Mouse (Mus musculus): ENCODE data around the gene Ilvbl. TPM values are rescaled to one million over a fixed set of nuclear protein-coding genes. Genes with fewer than 3 reads are reported as not detected.

Gene Ilvbl
- polyA plus RNA-seq, 1 experiment from 2014 or later: 69.9 TPM

DNA sequence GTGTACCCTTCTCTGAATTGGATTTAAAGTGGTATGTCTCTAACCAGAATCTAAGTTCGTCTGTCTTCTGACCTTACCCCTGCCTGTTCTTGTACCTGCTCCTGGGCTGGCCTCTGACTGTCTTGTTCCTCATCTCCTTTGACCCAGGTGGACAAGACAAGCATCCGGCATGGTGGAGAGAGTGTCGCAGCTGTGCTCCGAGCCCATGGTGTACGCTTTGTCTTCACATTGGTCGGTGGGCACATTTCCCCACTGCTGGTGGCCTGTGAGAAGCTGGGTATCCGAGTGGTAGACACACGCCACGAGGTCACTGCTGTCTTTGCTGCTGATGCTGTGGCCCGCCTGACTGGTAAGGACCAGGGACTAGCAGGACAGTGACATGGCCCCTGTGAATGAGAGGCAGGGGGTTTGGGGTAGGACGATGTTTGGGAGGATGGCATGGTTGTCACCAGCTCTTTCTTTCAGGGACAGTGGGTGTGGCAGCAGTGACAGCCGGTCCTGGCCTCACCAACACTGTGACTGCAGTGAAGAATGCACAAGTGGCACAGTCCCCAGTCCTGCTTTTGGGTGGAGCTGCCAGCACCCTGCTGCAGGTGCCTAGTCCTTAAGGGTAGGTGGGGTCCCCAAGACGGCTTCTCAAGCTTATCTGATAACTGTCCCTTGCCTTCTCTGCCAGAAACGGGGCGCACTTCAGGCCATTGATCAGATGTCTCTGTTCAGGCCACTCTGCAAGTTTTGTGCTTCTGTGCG, 2.5 kb downstream of the Ilvbl start:
- Histone ChIP-seq H3K4me3 (no peak overlapping the region), H3K27ac (replicated peaks) (no peak overlapping the region), H3K4me2 (no peak overlapping the region), H3K36me3 (peaks cover 9% of the 10 kb centered on the region; the same call in 1 of the 2 replicates), H3K9ac (no peak overlapping the region), H3K4me1 (replicated peaks) (peaks cover 15% of the 10 kb centered on the region), H3K27me3 (no peaks in the 10 kb centered on the region), H3K9me3 (no peaks in the 10 kb centered on the region)
- no peak for ATAC-seq (ENCODE audit: low FRiP score, low read depth)
- 95% methylated on average over 16 of the region's 16 CpGs for WGBS

- peaks cover 15% of the 10 kb centered on the region for H3K4me1 ChIP-seq (replicated peaks)
- H3K27me3 ChIP-seq: no peaks in the 10 kb centered on the region
- ATAC-seq (ENCODE audit: low FRiP score, low read depth): no peak
- 69% methylated on average over 3 of the region's 3 CpGs for WGBS
- peaks cover 11% of the 10 kb centered on the region; the same call in 1 of the 2 replicates for H3K36me3 ChIP-seq
- H3K9ac ChIP-seq: no peak overlapping the region
- H3K9me3 ChIP-seq: no peaks in the 10 kb centered on the region
- no peak overlapping the region for H3K4me2 ChIP-seq
- no peak overlapping the region for H3K27ac ChIP-seq (replicated peaks)
- no peak overlapping the region for H3K4me3 ChIP-seq
These were observed 4.1 kb downstream of the Ilvbl start for GRCm38 (mm10) chr10:78578204-78578603.

GRCm38 (mm10) chr10:78581121-78581520, 7.0 kb downstream of the Ilvbl start:
- no peak for ATAC-seq (ENCODE audit: low FRiP score, low read depth)
- H3K9ac ChIP-seq: no peak overlapping the region
- 94% methylated on average over 7 of the region's 7 CpGs for WGBS
- H3K9me3 ChIP-seq: no peaks in the 10 kb centered on the region
- H3K27ac ChIP-seq (replicated peaks): no peak overlapping the region
- no peak overlapping the region for H3K4me2 ChIP-seq
- H3K4me1 ChIP-seq (replicated peaks): peaks cover 1% of the 10 kb centered on the region
- no peaks in the 10 kb centered on the region for H3K27me3 ChIP-seq
- peaks cover 21% of the 10 kb centered on the region for H3K36me3 ChIP-seq
- no peak overlapping the region for H3K4me3 ChIP-seq

DNA sequence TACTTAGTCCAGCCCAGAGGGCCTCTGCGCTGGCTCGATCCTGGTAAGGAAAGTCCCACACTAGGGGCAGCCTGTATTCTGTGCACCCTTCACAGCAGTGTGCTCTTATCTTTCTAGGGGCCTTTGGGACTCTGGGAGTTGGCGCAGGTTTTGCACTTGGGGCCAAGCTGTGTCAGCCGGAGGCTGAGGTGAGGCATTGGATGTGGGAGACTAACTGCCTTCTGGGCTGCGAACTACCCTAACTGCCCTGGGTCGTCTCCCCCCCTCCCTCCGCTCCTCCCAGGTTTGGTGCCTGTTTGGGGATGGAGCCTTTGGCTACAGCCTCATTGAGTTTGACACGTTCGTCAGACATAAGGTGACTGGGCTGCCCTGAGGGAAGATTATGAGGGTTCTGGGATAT, 9.2 kb downstream of the Ilvbl start:
- Histone ChIP-seq H3K9me3 (no peaks in the 10 kb centered on the region), H3K36me3 (peaks cover 21% of the 10 kb centered on the region), H3K9ac (no peak overlapping the region), H3K4me1 (replicated peaks) (no peaks in the 10 kb centered on the region), H3K27ac (replicated peaks) (no peak overlapping the region), H3K27me3 (no peaks in the 10 kb centered on the region), H3K4me3 (no peak overlapping the region), H3K4me2 (no peak overlapping the region)
- WGBS: 78% methylated on average over 9 of the region's 9 CpGs
- 0 out of 2 replicates have a peak, but pooled peaks have one; percentile 10 for ATAC-seq (ENCODE audit: low FRiP score, low read depth)

DNA sequence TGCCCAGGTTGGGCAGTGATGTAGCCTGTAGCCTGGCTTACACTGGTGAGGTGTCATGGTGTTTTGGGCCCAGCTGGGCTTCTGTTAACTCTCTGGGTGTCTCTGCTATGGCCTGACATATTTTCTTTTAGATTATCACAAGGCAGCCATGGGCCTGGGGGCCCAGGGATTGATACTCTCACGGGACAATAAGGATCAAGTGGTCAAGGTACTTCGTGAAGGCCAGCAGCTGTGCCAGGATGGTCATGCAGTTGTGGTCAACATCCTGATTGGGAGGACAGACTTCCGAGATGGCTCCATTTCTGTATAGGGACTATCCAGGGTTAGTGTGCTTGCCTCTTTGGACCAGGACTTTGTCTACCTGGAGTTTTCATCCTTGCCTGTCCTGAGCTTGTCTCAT, 9.8 kb downstream of the Ilvbl start:
- ATAC-seq (ENCODE audit: low FRiP score, low read depth): no peak
- 85% methylated on average over 3 of the region's 3 CpGs for WGBS
- Histone ChIP-seq H3K9ac (no peak overlapping the region), H3K36me3 (peaks cover 21% of the 10 kb centered on the region), H3K4me2 (no peak overlapping the region), H3K4me3 (no peak overlapping the region), H3K4me1 (replicated peaks) (no peaks in the 10 kb centered on the region), H3K27me3 (no peaks in the 10 kb centered on the region), H3K9me3 (no peaks in the 10 kb centered on the region), H3K27ac (replicated peaks) (no peak overlapping the region)

DNA sequence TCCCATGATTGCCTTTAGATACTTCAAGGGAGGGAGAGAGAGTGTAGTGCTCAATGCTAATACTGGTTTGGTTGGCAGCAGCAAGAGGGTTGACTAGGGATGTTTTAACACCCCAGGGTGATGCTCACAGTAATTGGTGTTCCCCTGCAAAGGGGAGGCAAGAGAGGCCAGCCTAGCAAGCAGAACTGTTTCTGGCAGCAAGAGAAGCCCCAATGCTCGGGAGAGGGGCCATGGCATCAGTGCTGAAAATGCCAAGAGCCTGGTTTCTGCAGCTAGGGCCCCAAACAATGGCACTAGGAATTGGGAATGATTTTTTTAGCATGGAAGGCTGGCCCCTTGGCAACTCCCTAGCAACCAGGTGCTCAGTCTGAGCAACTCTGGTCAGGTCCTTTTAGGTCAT, 10.8 kb downstream of the Ilvbl start:
- H3K27me3 ChIP-seq: no peaks in the 10 kb centered on the region
- no peaks in the 10 kb centered on the region for H3K9me3 ChIP-seq
- no peak overlapping the region for H3K9ac ChIP-seq
- 84% methylated on average over 1 of the region's 1 CpGs for WGBS
- no peak overlapping the region for H3K4me3 ChIP-seq
- ATAC-seq (ENCODE audit: low FRiP score, low read depth): no peak
- H3K4me1 ChIP-seq (replicated peaks): no peaks in the 10 kb centered on the region
- H3K4me2 ChIP-seq: no peak overlapping the region
- H3K27ac ChIP-seq (replicated peaks): no peak overlapping the region
- peaks cover 16% of the 10 kb centered on the region for H3K36me3 ChIP-seq

GRCm38 (mm10) chr10:78585606-78586005, 11.5 kb downstream of the Ilvbl start:
- Histone ChIP-seq H3K36me3 (peaks cover 16% of the 10 kb centered on the region), H3K9ac (no peak overlapping the region)

GRCm38 (mm10) chr10:78586026-78586425, 11.9 kb downstream of the Ilvbl start:
- Histone ChIP-seq H3K36me3 (peaks cover 16% of the 10 kb centered on the region), H3K4me3 (no peak overlapping the region), H3K4me1 (replicated peaks) (peaks cover under 1% of the 10 kb centered on the region), H3K4me2 (no peak overlapping the region), H3K27me3 (peaks cover 5% of the 10 kb centered on the region; the same call in 1 of the 2 replicates), H3K27ac (replicated peaks) (no peak overlapping the region), H3K9me3 (no peaks in the 10 kb centered on the region), H3K9ac (no peak overlapping the region)
- ATAC-seq (ENCODE audit: low FRiP score, low read depth): no peak
- 95% methylated on average over 13 of the region's 13 CpGs for WGBS

More at GRCm38 (mm10) chr10:78585606-78586005, 11.5 kb downstream of the Ilvbl start:
- no peaks in the 10 kb centered on the region for H3K4me1 ChIP-seq (replicated peaks)
- no peak overlapping the region for H3K27ac ChIP-seq (replicated peaks)
- no peak for ATAC-seq (ENCODE audit: low FRiP score, low read depth)
- H3K9me3 ChIP-seq: no peaks in the 10 kb centered on the region
- H3K4me2 ChIP-seq: no peak overlapping the region
- WGBS: 91% methylated on average over 22 of the region's 22 CpGs
- H3K27me3 ChIP-seq: peaks cover 2% of the 10 kb centered on the region; the same call in 1 of the 2 replicates
- no peak overlapping the region for H3K4me3 ChIP-seq

GRCm38 (mm10) chr10:78589291-78589690, 15.1 kb downstream of the Ilvbl start:
- H3K9me3 ChIP-seq: no peaks in the 10 kb centered on the region
- ATAC-seq (ENCODE audit: low FRiP score, low read depth): no peak
- H3K36me3 ChIP-seq: no peaks in the 10 kb centered on the region
- H3K4me1 ChIP-seq (replicated peaks): peaks cover 12% of the 10 kb centered on the region
- no peak overlapping the region for H3K27ac ChIP-seq (replicated peaks)
- no peak overlapping the region for H3K4me2 ChIP-seq
- WGBS: 97% methylated on average over 18 of the region's 18 CpGs
- no peak overlapping the region for H3K9ac ChIP-seq
- H3K4me3 ChIP-seq: no peak overlapping the region
- peaks cover 5% of the 10 kb centered on the region; the same call in 1 of the 2 replicates for H3K27me3 ChIP-seq

GRCm38 (mm10) chr10:78589901-78590300, 15.8 kb downstream of the Ilvbl start:
- H3K36me3 ChIP-seq: no peaks in the 10 kb centered on the region
- no peak for ATAC-seq (ENCODE audit: low FRiP score, low read depth)
- no peaks in the 10 kb centered on the region for H3K9me3 ChIP-seq
- H3K4me3 ChIP-seq: no peak overlapping the region
- 94% methylated on average over 8 of the region's 8 CpGs for WGBS
- peaks cover 12% of the 10 kb centered on the region for H3K4me1 ChIP-seq (replicated peaks)
- H3K4me2 ChIP-seq: no peak overlapping the region
- peaks cover 5% of the 10 kb centered on the region; the same call in 1 of the 2 replicates for H3K27me3 ChIP-seq
- no peak overlapping the region for H3K27ac ChIP-seq (replicated peaks)
- H3K9ac ChIP-seq: no peak overlapping the region

DNA sequence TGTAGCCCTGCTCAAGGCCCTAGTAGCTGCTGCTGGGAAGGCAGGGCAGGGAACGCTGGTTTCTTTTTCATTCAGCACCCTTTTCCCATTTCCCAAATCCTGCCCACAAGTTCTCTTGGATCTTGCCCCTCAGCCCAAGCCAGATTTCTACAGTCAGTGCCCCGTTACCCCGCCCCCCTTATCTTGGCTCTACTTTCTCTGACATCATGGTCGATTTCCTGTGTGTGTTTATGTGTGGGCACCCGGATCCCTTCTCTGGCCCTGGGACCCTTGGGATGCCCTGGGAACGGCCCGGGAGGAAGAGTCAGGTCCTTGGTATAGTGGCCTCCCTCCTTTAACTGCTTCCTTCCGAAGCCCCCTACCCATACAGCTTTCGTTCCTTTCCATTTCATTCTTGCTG, 16.6 kb downstream of the Ilvbl start:
- peak overlapping the region; percentile 14 for H3K27ac ChIP-seq (replicated peaks)
- 52% methylated on average over 9 of the region's 9 CpGs for WGBS
- H3K27me3 ChIP-seq: peaks cover 5% of the 10 kb centered on the region; the same call in 1 of the 2 replicates
- peaks cover 12% of the 10 kb centered on the region for H3K4me1 ChIP-seq (replicated peaks)
- no peak for ATAC-seq (ENCODE audit: low FRiP score, low read depth)
- peak overlapping the region; percentile 44 for H3K4me3 ChIP-seq
- H3K4me2 ChIP-seq: peak overlapping the region; percentile 90
- no peaks in the 10 kb centered on the region for H3K9me3 ChIP-seq
- no peaks in the 10 kb centered on the region for H3K36me3 ChIP-seq
- 0 out of 2 replicates have a peak overlapping the region, but pooled peaks have one; percentile 48 for H3K9ac ChIP-seq

DNA sequence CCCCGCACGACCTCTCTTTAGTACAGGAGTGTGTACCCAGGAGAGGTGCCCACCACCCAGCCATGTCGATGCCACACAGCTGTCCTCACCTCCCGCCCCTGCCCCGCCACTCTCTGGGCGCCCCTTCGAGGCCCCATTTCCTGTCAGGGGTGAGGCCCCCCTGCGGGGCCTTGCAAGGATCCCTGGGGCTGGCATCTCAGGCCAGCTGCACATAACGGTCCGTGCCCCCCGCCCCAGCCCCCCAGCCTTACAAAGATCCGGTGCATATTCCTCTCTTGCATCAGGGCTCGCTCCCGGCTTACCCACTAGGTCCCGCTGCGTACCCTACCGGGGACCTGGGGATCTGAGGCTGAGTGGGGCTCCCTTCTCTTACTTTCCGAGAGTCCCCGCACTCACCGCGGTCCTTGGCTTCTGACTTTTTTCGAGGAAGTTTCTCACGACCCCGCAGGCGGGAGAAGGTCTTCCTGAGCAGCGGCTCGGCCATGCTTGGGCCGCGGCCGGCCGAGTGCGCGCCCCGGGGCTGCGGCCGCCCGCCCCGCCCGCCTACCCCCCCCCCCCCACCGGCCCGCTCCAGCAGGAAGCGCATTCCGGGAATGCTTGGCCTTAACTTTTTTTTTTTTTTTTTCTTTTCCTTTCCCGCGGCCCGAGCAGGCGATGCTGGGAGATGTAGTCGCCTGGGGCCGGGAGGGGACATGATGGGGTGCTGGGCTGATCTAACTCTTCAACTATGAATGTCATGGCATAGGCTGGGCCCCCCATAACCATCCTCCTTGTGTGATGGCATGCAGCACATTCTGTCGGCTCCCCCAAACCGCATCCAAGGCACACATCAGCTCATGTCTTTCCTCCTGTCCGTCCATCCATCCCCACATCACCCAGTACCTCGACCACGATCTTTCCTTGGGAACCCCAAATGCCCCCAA, 17.5 kb downstream of the Ilvbl start, which contains the start of gene Syde1:
Gene Syde1, minus strand, starts transcription at position 559 of the 923 bp plus-strand sequence.
- ATAC-seq (ENCODE audit: low FRiP score, low read depth): peak; percentile 77
- Histone ChIP-seq H3K36me3 (no peaks in the 10 kb centered on the region), H3K9me3 (no peaks in the 10 kb centered on the region), H3K9ac (peak within 1 kb of the TSS; percentile 48), H3K27me3 (peaks cover 5% of the 10 kb centered on the region; the same call in 1 of the 2 replicates), H3K4me3 (peak within 1 kb of the TSS; percentile 44), H3K4me1 (replicated peaks) (peaks cover 12% of the 10 kb centered on the region), H3K4me2 (peak within 1 kb of the TSS; percentile 90), H3K27ac (replicated peaks) (peak within 1 kb of the TSS; percentile 57)
- 4% methylated on average over 43 of the region's 54 CpGs for WGBS

Measured in hindbrain, embryonic 15.5 days (tissue).